Comparison of ENCODE assay signal across 29 mouse cellular contexts in genomic region chr4:135730951-135731350, GRCm38 (mm10). TPM values are rescaled to one million over a fixed set of nuclear protein-coding genes. Genes with fewer than 3 reads are reported as not detected.
DNase-seq lines count a peak whose midpoint lies in the region; ATAC-seq and TF ChIP-seq lines count a peak whose summit lies in the region.
"Had no signal": no experiment of that assay in that cellular context is flagged by ENCODE, and none has a peak within 500 bp of the region (broad histone marks: within the 10 kb centered on the region; RNA-seq: fewer than 3 reads in every experiment).

No protein-coding gene starts in this region.

- WGBS in midbrain, embryonic 11.5 days: 78% methylated on average over 8 of the region's 8 CpGs
- 86% methylated on average over 8 of the region's 8 CpGs for WGBS in midbrain, embryonic 10.5 days
- 73% methylated on average over 8 of the region's 8 CpGs for WGBS in intestine, embryonic 16.5 days

- no peak overlapping the region for H3K4me3 ChIP-seq in midbrain, embryonic 11.5 days (ENCODE audit: low read depth, low read length)
- no peak overlapping the region for H3K4me3 ChIP-seq in midbrain, embryonic 10.5 days
- H3K4me3 ChIP-seq in intestine, embryonic 16.5 days (ENCODE audit: low read length): peak overlapping the region; percentile 55; the same call in 1 of the 2 replicates
- no peak overlapping the region for H3K4me3 ChIP-seq in myocyte
- H3K4me3 ChIP-seq: forebrain, embryonic 10.5 days; forebrain, embryonic 13.5 days; heart, embryonic 12.5 days; heart, embryonic 15.5 days; hindbrain, embryonic 10.5 days; hindbrain, embryonic 13.5 days had no signal

- no peaks in the 10 kb centered on the region for H3K9me3 ChIP-seq in midbrain, embryonic 11.5 days (ENCODE audit: control insufficient read depth, low read length)
- peaks cover 16% of the 10 kb centered on the region for H3K9me3 ChIP-seq in midbrain, embryonic 10.5 days (replicated peaks)
- H3K9me3 ChIP-seq in intestine, embryonic 16.5 days (ENCODE audit: control insufficient read depth, low read length): peaks cover 5% of the 10 kb centered on the region; the same call in 1 of the 2 replicates
- H3K9me3 ChIP-seq: hindbrain, embryonic 13.5 days had no signal

- no peaks in the 10 kb centered on the region for H3K79me2 ChIP-seq in myocyte (ENCODE audit: control insufficient read depth, insufficient read depth)

- no peak overlapping the region for H3K27ac ChIP-seq in midbrain, embryonic 11.5 days (ENCODE audit: low read depth, low read length)
- no peak overlapping the region for H3K27ac ChIP-seq in midbrain, embryonic 10.5 days (replicated peaks)
- H3K27ac ChIP-seq in intestine, embryonic 16.5 days (ENCODE audit: low read length): no peak overlapping the region
- H3K27ac ChIP-seq: forebrain, embryonic 10.5 days; forebrain, embryonic 13.5 days; heart, embryonic 15.5 days; hindbrain, embryonic 10.5 days; hindbrain, embryonic 13.5 days had no signal

- no peaks in the 10 kb centered on the region for H3K36me3 ChIP-seq in midbrain, embryonic 11.5 days (ENCODE audit: control insufficient read depth, insufficient read depth, low read length)
- no peaks in the 10 kb centered on the region for H3K36me3 ChIP-seq in midbrain, embryonic 10.5 days
- peaks cover 22% of the 10 kb centered on the region for H3K36me3 ChIP-seq in intestine, embryonic 16.5 days (ENCODE audit: control insufficient read depth, insufficient read depth, low read length)
- no peaks in the 10 kb centered on the region for H3K36me3 ChIP-seq in myocyte (ENCODE audit: control insufficient read depth, insufficient read depth)
- H3K36me3 ChIP-seq: forebrain, embryonic 10.5 days; heart, embryonic 12.5 days; heart, embryonic 15.5 days; hindbrain, embryonic 10.5 days; hindbrain, embryonic 13.5 days had no signal

- H3K27me3 ChIP-seq in midbrain, embryonic 11.5 days (ENCODE audit: control insufficient read depth, insufficient read depth, low read length): no peaks in the 10 kb centered on the region
- peaks cover 5% of the 10 kb centered on the region; the same call in 1 of the 2 replicates for H3K27me3 ChIP-seq in midbrain, embryonic 10.5 days (ENCODE audit: low read depth, poor library complexity, severe bottlenecking)
- no peaks in the 10 kb centered on the region for H3K27me3 ChIP-seq in intestine, embryonic 16.5 days (replicated peaks; ENCODE audit: control insufficient read depth, insufficient read depth, low read length)
- H3K27me3 ChIP-seq in myocyte (ENCODE audit: control insufficient read depth, insufficient read depth, insufficient read length): no peaks in the 10 kb centered on the region
- H3K27me3 ChIP-seq: forebrain, embryonic 13.5 days had no signal

- H3K4me1 ChIP-seq in midbrain, embryonic 11.5 days (ENCODE audit: control insufficient read depth, insufficient read depth, low read length): no peaks in the 10 kb centered on the region
- peaks cover 5% of the 10 kb centered on the region for H3K4me1 ChIP-seq in midbrain, embryonic 10.5 days
- peaks cover 4% of the 10 kb centered on the region; the same call in 1 of the 2 replicates for H3K4me1 ChIP-seq in intestine, embryonic 16.5 days (ENCODE audit: control insufficient read depth, insufficient read depth, low read length)
- H3K4me1 ChIP-seq: forebrain, embryonic 13.5 days; hindbrain, embryonic 13.5 days had no signal

- H3K4me2 ChIP-seq in midbrain, embryonic 11.5 days: no peak overlapping the region
- peak overlapping the region; percentile 64 for H3K4me2 ChIP-seq in intestine, embryonic 16.5 days (ENCODE audit: low read depth, low read length)
- H3K4me2 ChIP-seq in myocyte (ENCODE audit: low read depth): peak overlapping the region; percentile 18
- H3K4me2 ChIP-seq: forebrain, embryonic 13.5 days; heart, embryonic 12.5 days; heart, embryonic 15.5 days; hindbrain, embryonic 13.5 days had no signal

- no peak overlapping the region for H3ac ChIP-seq in myocyte (ENCODE audit: control insufficient read depth, insufficient read length)

- no peak for ATAC-seq in midbrain, embryonic 11.5 days (ENCODE audit: low FRiP score)
- ATAC-seq in intestine, embryonic 16.5 days: no peak
- ATAC-seq: CD4-positive, CD25-positive, alpha-beta regulatory T cell, adult 4 months; forebrain, embryonic 13.5 days; forebrain, embryonic 16.5 days had no signal

- TF ChIP-seq POLR2A in myocyte (IDR thresholded peaks at IDR 0.05; ENCODE audit: insufficient read length, low read depth): no peak

- DNase-seq in gastrocnemius, postnatal 25 days: peak; percentile 25
- no peak for DNase-seq in gastrocnemius, postnatal 10 days
- DNase-seq in midbrain, embryonic 11.5 days (ENCODE audit: low spot score, missing footprints): peak; percentile 37
- DNase-seq in midbrain, embryonic 10.5 days (ENCODE audit: low spot score): no peak
- DNase-seq in lung, postnatal 10 days: no peak
- no peak for DNase-seq in layer of hippocampus, postnatal 14 days (ENCODE audit: low spot score in 2 of 2)
- DNase-seq: adrenal gland, adult 2 months; adrenal gland, postnatal 14 days; embryo, embryonic 11 days; heart, postnatal 10 days; heart, postnatal 36 days had no signal

- H3K9ac ChIP-seq in midbrain, embryonic 11.5 days (ENCODE audit: low read length): no peak overlapping the region
- peak overlapping the region; percentile 64; the same call in 1 of the 2 replicates for H3K9ac ChIP-seq in intestine, embryonic 16.5 days (ENCODE audit: low read depth, low read length)
- H3K9ac ChIP-seq: forebrain, embryonic 13.5 days; heart, embryonic 12.5 days; heart, embryonic 15.5 days; hindbrain, embryonic 13.5 days had no signal

TF ChIP-seq in myocyte, 11 proteins besides CTCF, POLR2A, EP300 and RAD21:
- TF ChIP-seq TCF12 (IDR thresholded peaks at IDR 0.05; ENCODE audit: insufficient read depth, poor library complexity, severe bottlenecking): no peak
- peak; percentile 49 to 87 (median 64) for TF ChIP-seq MYOD1 (IDR thresholded peaks at IDR 0.05; ENCODE audit: control insufficient read depth in 1 of 3, insufficient read length in 2 of 3, low read depth in 2 of 3)
- peak; percentile 31 to 77 (median 36) for TF ChIP-seq MYOG (IDR thresholded peaks at IDR 0.05; ENCODE audit: control insufficient read depth in 1 of 3, insufficient read depth in 1 of 3, insufficient read length in 2 of 3, low read depth in 2 of 3)
- TF ChIP-seq USF1 (IDR thresholded peaks at IDR 0.05; ENCODE audit: low read depth): no peak

RNA-seq across cellular contexts. Expression of gene Il22ra1, which starts 3.0 kb away (rescaled TPM):
- under 1 TPM in 1 of 2 experiments, not detected in 1; 0.11 TPM for total RNA-seq in gastrocnemius, postnatal 25 days (2021)
- under 1 TPM; 0.09 to 0.23 TPM for total RNA-seq in gastrocnemius, postnatal 10 days (2021)
- not detected in 2 replicates for polyA plus RNA-seq in midbrain, embryonic 11.5 days (2014; fragmentation: Nextera tagmentation; extraction: Ambion mirVana)
- polyA plus RNA-seq in midbrain, embryonic 10.5 days (2016; fragmentation: Nextera tagmentation; extraction: Ambion mirVana): not detected in 2 replicates
- 6.6 and 7.9 TPM in 2 replicates for polyA plus RNA-seq in intestine, embryonic 16.5 days (2015; fragmentation: Nextera tagmentation; extraction: Ambion mirVana)
- 0.04 TPM for polyA plus RNA-seq in myocyte (2012; fragmentation: generic; extraction: Trizol)
- total RNA-seq in layer of hippocampus, postnatal 14 days (2021): under 1 TPM in 1 of 2 experiments, not detected in 1; 0.12 TPM
- total RNA-seq: gastrocnemius, adult 8-10 months; granulocyte monocyte progenitor cell, adult 5-6 weeks; MEL had no signal
- polyA plus RNA-seq: CD4-positive, CD25-positive, alpha-beta regulatory T cell, adult 4 months; cerebellum, adult 2 months; cortical plate, adult 2 months; embryonic facial prominence, embryonic 11.5 days; forebrain, embryonic 10.5 days; forebrain, embryonic 13.5 days; forebrain, embryonic 16.5 days; heart, embryonic 12.5 days; hindbrain, embryonic 10.5 days; hindbrain, embryonic 13.5 days; hindbrain, embryonic 16.5 days had no signal

RNA-seq across cellular contexts. Expression of gene Myom3, which starts 28.6 kb away (rescaled TPM):
- 10 to 100 TPM; 58.1 to 76.7 TPM for total RNA-seq in gastrocnemius, postnatal 25 days (2021)
- total RNA-seq in gastrocnemius, postnatal 10 days (2021): 10 to 100 TPM; 47.8 to 59.7 TPM
- polyA plus RNA-seq in midbrain, embryonic 11.5 days (2014; fragmentation: Nextera tagmentation; extraction: Ambion mirVana): 0.04 and 0.11 TPM in 2 replicates
- polyA plus RNA-seq in midbrain, embryonic 10.5 days (2016; fragmentation: Nextera tagmentation; extraction: Ambion mirVana): 0.12 and 0.20 TPM in 2 replicates
- 0.88 and 1.1 TPM in 2 replicates for polyA plus RNA-seq in intestine, embryonic 16.5 days (2015; fragmentation: Nextera tagmentation; extraction: Ambion mirVana)
- 97.1 TPM for polyA plus RNA-seq in myocyte (2012; fragmentation: generic; extraction: Trizol)
- 1 to 10 TPM; 1.4 to 1.5 TPM for total RNA-seq in layer of hippocampus, postnatal 14 days (2021)
- total RNA-seq: granulocyte monocyte progenitor cell, adult 5-6 weeks; MEL had no signal
- polyA plus RNA-seq: CD4-positive, CD25-positive, alpha-beta regulatory T cell, adult 4 months; hindbrain, embryonic 10.5 days had no signal

RNA-seq across cellular contexts. Expression of gene Ifnlr1, which starts 44.9 kb away (rescaled TPM):
- total RNA-seq in gastrocnemius, postnatal 25 days (2021): under 1 TPM; 0.13 to 0.23 TPM
- total RNA-seq in gastrocnemius, postnatal 10 days (2021): under 1 TPM; 0.21 to 0.23 TPM
- 0.08 and 0.12 TPM in 2 replicates for polyA plus RNA-seq in midbrain, embryonic 11.5 days (2014; fragmentation: Nextera tagmentation; extraction: Ambion mirVana)
- polyA plus RNA-seq in midbrain, embryonic 10.5 days (2016; fragmentation: Nextera tagmentation; extraction: Ambion mirVana): 0.10 and 0.21 TPM in 2 replicates
- 4.3 and 5.2 TPM in 2 replicates for polyA plus RNA-seq in intestine, embryonic 16.5 days (2015; fragmentation: Nextera tagmentation; extraction: Ambion mirVana)
- polyA plus RNA-seq in myocyte (2012; fragmentation: generic; extraction: Trizol): not detected
- under 1 TPM; 0.19 to 0.37 TPM for total RNA-seq in layer of hippocampus, postnatal 14 days (2021)
- total RNA-seq: MEL had no signal
- polyA plus RNA-seq: C2C12; CD4-positive, CD25-positive, alpha-beta regulatory T cell, adult 4 months had no signal

Comparison
In these comparisons a context has a peak if more than half of its experiments do, and no peak if none do; other contexts are left out.
1. DNase-seq: peak in gastrocnemius, postnatal 25 days (single experiment) and midbrain, embryonic 11.5 days (single experiment); none in gastrocnemius, postnatal 10 days (single experiment), midbrain, embryonic 10.5 days (single experiment), lung, postnatal 10 days (single experiment) and layer of hippocampus, postnatal 14 days (0 of 2).
2. RNA of gene Myom3, which starts 28.6 kb away (polyA plus RNA-seq): 97.1 TPM in myocyte (single experiment); 0.88 to 1.1 TPM in intestine, embryonic 16.5 days, 0.12 to 0.20 TPM in midbrain, embryonic 10.5 days and 0.04 to 0.11 TPM in midbrain, embryonic 11.5 days; every median in the first group is over 10 times any median in the second.